9 mouse cellular contexts compared by ENCODE assay signal in genomic region chr12:21128930-21129869, GRCm38 (mm10).
DNase-seq lines count a peak whose midpoint lies in the region; ATAC-seq and TF ChIP-seq lines count a peak whose summit lies in the region.
"Had no signal": no experiment of that assay in that cellular context is flagged by ENCODE, and none has a peak within 500 bp of the region (broad histone marks: within the 10 kb centered on the region; RNA-seq: fewer than 3 reads in every experiment).

No protein-coding gene starts in this region.

- TF ChIP-seq RAD21 in CH12.LX (IDR thresholded peaks at IDR 0.05; ENCODE audit: low read depth, low read length): no peak

- peak; percentile 40; the same call in 1 of the 2 replicates for ATAC-seq in heart, embryonic 12.5 days (ENCODE audit: insufficient number of reproducible peaks, low FRiP score)
- ATAC-seq in common myeloid progenitor, adult 5-6 weeks (replicated peaks; ENCODE audit: low read depth, poor library complexity, severe bottlenecking): peak; percentile 64
- no peak for ATAC-seq in midbrain, embryonic 16.5 days
- ATAC-seq: inflammation-experienced regulatory T-cells, adult 6 months; midbrain, embryonic 13.5 days had no signal

- TF ChIP-seq EP300 in CH12.LX (IDR thresholded peaks at IDR 0.05; ENCODE audit: low read length): peak; percentile 45

- TF ChIP-seq POLR2A in CH12.LX (IDR thresholded peaks at IDR 0.05; ENCODE audit: low read depth, low read length): no peak

- dilution Hi-C loops in CH12.LX (cut with MboI; ENCODE audit: extremely low pct_ligation_motif_present, extremely low pct_unique_long_range_greater_than_20kb, low sequenced_read_pairs): no loop called here

- no peak overlapping the region for H3K4me2 ChIP-seq in heart, embryonic 12.5 days
- H3K4me2 ChIP-seq in CH12.LX (ENCODE audit: insufficient read depth, low read depth, poor library complexity, severe bottlenecking): no peak overlapping the region
- no peak overlapping the region for H3K4me2 ChIP-seq in midbrain, embryonic 16.5 days (ENCODE audit: low read length)
- H3K4me2 ChIP-seq: midbrain, embryonic 13.5 days had no signal

- no peak for TF ChIP-seq CTCF in CH12.LX (conservative IDR thresholded peaks at IDR 0.05 in 1 of 2, IDR thresholded peaks at IDR 0.05 in 1 of 2; ENCODE audit: low read depth in 2 of 2, low read length in 2 of 2)

- 54% methylated on average over 9 of the region's 9 CpGs for WGBS in heart, embryonic 12.5 days
- WGBS in midbrain, embryonic 16.5 days: 81% methylated on average over 9 of the region's 9 CpGs

- no peaks in the 10 kb centered on the region for H3K27me3 ChIP-seq in heart, embryonic 12.5 days (replicated peaks)
- no peaks in the 10 kb centered on the region for H3K27me3 ChIP-seq in CH12.LX (replicated peaks)
- H3K27me3 ChIP-seq in midbrain, embryonic 16.5 days (ENCODE audit: control insufficient read depth, insufficient read depth, low read depth, low read length): no peaks in the 10 kb centered on the region
- H3K27me3 ChIP-seq: midbrain, embryonic 13.5 days had no signal

- no peaks in the 10 kb centered on the region for H3K79me2 ChIP-seq in CH12.LX (replicated peaks; ENCODE audit: control insufficient read depth, extremely low read depth, insufficient read depth, poor library complexity, severe bottlenecking)

- no peak overlapping the region for H3K9ac ChIP-seq in heart, embryonic 12.5 days
- no peak overlapping the region for H3K9ac ChIP-seq in CH12.LX (ENCODE audit: insufficient read depth, low read depth)
- H3K9ac ChIP-seq in midbrain, embryonic 16.5 days (ENCODE audit: low read depth, low read length): no peak overlapping the region
- H3K9ac ChIP-seq: midbrain, embryonic 13.5 days had no signal

- no peak for DNase-seq in heart, adult 9 months (ENCODE audit: low spot score in 2 of 2)
- peak; percentile 27 for DNase-seq in CH12.LX (ENCODE audit: extremely low read depth)
- DNase-seq in lung, postnatal 10 days: peak; percentile 44
- no peak for DNase-seq in urinary bladder, postnatal 4 days (ENCODE audit: low spot score in 2 of 2)

- H3K27ac ChIP-seq in heart, embryonic 12.5 days (ENCODE audit: poor library complexity, severe bottlenecking): peak overlapping the region; percentile 53; the same call in 1 of the 2 replicates
- H3K27ac ChIP-seq in CH12.LX (ENCODE audit: insufficient read depth, low read depth): no peak overlapping the region
- no peak overlapping the region for H3K27ac ChIP-seq in midbrain, embryonic 16.5 days (ENCODE audit: low read length)
- H3K27ac ChIP-seq: midbrain, embryonic 13.5 days had no signal

- H3K9me3 ChIP-seq in heart, embryonic 12.5 days (replicated peaks): no peaks in the 10 kb centered on the region
- H3K9me3 ChIP-seq in CH12.LX (replicated peaks; ENCODE audit: low read length): no peaks in the 10 kb centered on the region
- H3K9me3 ChIP-seq in midbrain, embryonic 16.5 days (replicated peaks; ENCODE audit: control insufficient read depth, low read length, poor library complexity, severe bottlenecking): no peaks in the 10 kb centered on the region
- H3K9me3 ChIP-seq: midbrain, embryonic 13.5 days had no signal

- in situ Hi-C loops in CH12.LX (cut with MboI; ENCODE audit: low pct_ligation_motif_present, low pct_unique_long_range_greater_than_20kb, low sequenced_read_pairs): no loop called here

- no peaks in the 10 kb centered on the region for H3K36me3 ChIP-seq in heart, embryonic 12.5 days
- no peaks in the 10 kb centered on the region for H3K36me3 ChIP-seq in CH12.LX (replicated peaks in 1 of 2; ENCODE audit: control insufficient read depth in 1 of 2, insufficient read depth in 1 of 2, low read length in 1 of 2)
- H3K36me3 ChIP-seq in midbrain, embryonic 16.5 days (ENCODE audit: control insufficient read depth, insufficient read depth, low read length): no peaks in the 10 kb centered on the region
- H3K36me3 ChIP-seq: midbrain, embryonic 13.5 days had no signal

- H3K4me1 ChIP-seq in heart, embryonic 12.5 days (replicated peaks): peaks cover 84% of the 10 kb centered on the region
- peaks cover 6 to 15% of the 10 kb centered on the region in 2 experiments; a peak in 3 of 4 replicates for H3K4me1 ChIP-seq in CH12.LX (ENCODE audit: control insufficient read depth in 1 of 2, insufficient read depth in 2 of 2)
- peaks cover 52% of the 10 kb centered on the region for H3K4me1 ChIP-seq in midbrain, embryonic 16.5 days (ENCODE audit: control insufficient read depth, insufficient read depth, low read length)

- H3K4me3 ChIP-seq in heart, embryonic 12.5 days: no peak overlapping the region
- no peak overlapping the region for H3K4me3 ChIP-seq in CH12.LX (replicated peaks in 1 of 3; ENCODE audit: low read depth in 2 of 3, low read length in 2 of 3, poor library complexity in 1 of 3)
- no peak overlapping the region for H3K4me3 ChIP-seq in midbrain, embryonic 16.5 days (ENCODE audit: low read depth, low read length)
- H3K4me3 ChIP-seq: midbrain, embryonic 13.5 days had no signal

TF ChIP-seq in CH12.LX, 34 proteins besides CTCF, POLR2A, EP300 and RAD21:
- peak; percentile 57 for TF ChIP-seq IRF4 (IDR thresholded peaks at IDR 0.05; ENCODE audit: low read depth, low read length)
- no peak for TF ChIP-seq KAT2A (IDR thresholded peaks at IDR 0.05; ENCODE audit: insufficient replicate concordance, low read length)
- TF ChIP-seq ELF1 (IDR thresholded peaks at IDR 0.05; ENCODE audit: low read depth, low read length): no peak
- no peak for TF ChIP-seq HCFC1 (IDR thresholded peaks at IDR 0.05; ENCODE audit: low read depth, low read length)
- TF ChIP-seq MXI1 (IDR thresholded peaks at IDR 0.05; ENCODE audit: low read depth, low read length): no peak
- 0 out of 2 replicates have a peak, but pooled peaks have one; percentile 11 for TF ChIP-seq USF1 (IDR thresholded peaks at IDR 0.05; ENCODE audit: low read depth, low read length)
- TF ChIP-seq ZKSCAN1 (IDR thresholded peaks at IDR 0.05; ENCODE audit: borderline replicate concordance, low read depth, low read length): no peak
- peak; percentile 62 for TF ChIP-seq BHLHE40 (IDR thresholded peaks at IDR 0.05; ENCODE audit: low read depth, low read length)
- TF ChIP-seq ZMIZ1 (IDR thresholded peaks at IDR 0.05; ENCODE audit: low read depth, low read length): no peak
- no peak for TF ChIP-seq USF2 (conservative IDR thresholded peaks at IDR 0.05; ENCODE audit: low read depth, low read length)

Comparison
In these comparisons a context has a peak if more than half of its experiments do, and no peak if none do; other contexts are left out.
1. DNase-seq: peak in CH12.LX (single experiment) and lung, postnatal 10 days (single experiment); none in heart, adult 9 months (0 of 2) and urinary bladder, postnatal 4 days (0 of 2).